Mouse (Mus musculus) lung, postnatal 0 days (tissue): ENCODE data around the gene Fdps. TPM values are rescaled to one million over a fixed set of nuclear protein-coding genes. Genes with fewer than 3 reads are reported as not detected.
"Not testable (repeated sequence)": the region's sequence is repeated elsewhere in the genome, so short reads cannot be mapped to it uniquely, and the experiment has no call there.

ENCODE experiments used
- ATAC-seq: fragments of 200-750 bp; cut with Nextera tagmentation; 2 replicates; pipeline ENCODE4 v1.8.0; 2017; ENCODE audit warnings: moderate library complexity
- DNase-seq: peaks from one replicate; pipeline ENCODE4 v3.0.0-alpha.2; 2016; ENCODE audit warnings: low spot score
- H3K27ac ChIP-seq: fragments of 300-500 bp; sonication (generic); 2 replicates; pipeline ENCODE4 v1.5.1; 2014; ENCODE audit warnings: antibody characterized with exemption, mild to moderate bottlenecking, low read length, mixed read lengths
- H3K27me3 ChIP-seq: fragments of 300-500 bp; sonication (generic); replicated peaks from 2 replicates; pipeline ENCODE4 v1.6.1; 2014; ENCODE audit warnings: low read length, mixed read lengths; ENCODE audit not compliant: insufficient read depth
- H3K36me3 ChIP-seq: fragments of 300-500 bp; sonication (generic); 2 replicates; pipeline ENCODE4 v1.6.1; 2014; ENCODE audit warnings: low read length, mixed read lengths; ENCODE audit not compliant: insufficient read depth
- H3K4me1 ChIP-seq: fragments of 300-500 bp; sonication (generic); 2 replicates; pipeline ENCODE4 v1.6.1; 2014; ENCODE audit warnings: antibody characterized with exemption, low read depth, low read length, mixed read lengths; ENCODE audit not compliant: insufficient read depth
- H3K4me2 ChIP-seq: fragments of 300-500 bp; sonication (generic); replicated peaks from 2 replicates; pipeline ENCODE4 v1.6.1; 2014; ENCODE audit warnings: low read depth, mild to moderate bottlenecking, low read length, moderate library complexity, mixed read lengths
- H3K4me3 ChIP-seq: fragments of 300-500 bp; sonication (generic); 2 replicates; pipeline ENCODE4 v1.5.1; 2014; ENCODE audit warnings: low read depth, low read length
- H3K9ac ChIP-seq: fragments of 300-500 bp; sonication (generic); replicated peaks from 2 replicates; pipeline ENCODE4 v1.6.1; 2014; ENCODE audit warnings: low read depth, mild to moderate bottlenecking
- H3K9me3 ChIP-seq: fragments of 300-500 bp; sonication (generic); 2 replicates; pipeline ENCODE4 v1.6.1; 2016; ENCODE audit warnings: low read length, mixed read lengths
- CTCF ChIP-seq: IDR thresholded peaks from 2 replicates; pipeline ENCODE4 v1.5.1; 2016; ENCODE audit warnings: antibody characterized with exemption, mild to moderate bottlenecking
- EP300 ChIP-seq: IDR thresholded peaks from 2 replicates; pipeline ENCODE4 v1.6.1; 2016; ENCODE audit warnings: antibody characterized with exemption, mild to moderate bottlenecking, control low read depth
- WGBS: fragments of 180-500 bp; shearing (Covaris S2); extraction: QIAGEN DNeasy Blood & Tissue Kit; methylation state at CpG from one replicate; pipeline ENCODE4 v1.1.7; 2014; 5-methylcytosine and 5-hydroxymethylcytosine counted together
- polyA plus RNA-seq: library from polyadenylated mRNA; unstranded; fragments of >200 nt; fragmentation: Nextera tagmentation; extraction: Ambion mirVana; gene quantifications from 2 replicates; pipeline ENCODE4 v1.2.1, GENCODE M21; 2015

Fdps gene
- polyA plus RNA-seq, 1 experiment from 2014 or later, result 185 TPM

- H3K9ac ChIP-seq, result peak overlapping the region; percentile 43
- DNase-seq (peak; percentile 96), ATAC-seq (peak; percentile 84)
- H3K27ac ChIP-seq, result peak overlapping the region; percentile 79
- under 1% methylated on average over 33 of the region's 40 CpGs for WGBS
- no peaks in the 10 kb centered on the region for H3K9me3 ChIP-seq
- no peaks in the 10 kb centered on the region for H3K36me3 ChIP-seq
- H3K4me3 ChIP-seq, result peak overlapping the region; percentile 65
- peaks cover 14% of the 10 kb centered on the region for H3K27me3 ChIP-seq
- TF ChIP-seq CTCF (no peak), EP300 (no peak)
- H3K4me2 ChIP-seq, result peak overlapping the region; percentile 100
- peaks cover 10% of the 10 kb centered on the region; the same call in 1 of the 2 replicates for H3K4me1 ChIP-seq
Measured at GRCm38 (mm10) chr3:89089882-89090591, 11.7 kb downstream of the Fdps start.

- WGBS, result 41% methylated on average over 14 of the region's 14 CpGs
- peaks cover 14% of the 10 kb centered on the region for H3K27me3 ChIP-seq
- TF ChIP-seq CTCF, result no peak
- no peak for TF ChIP-seq EP300
- H3K4me1 ChIP-seq, result peaks cover 10% of the 10 kb centered on the region; the same call in 1 of the 2 replicates
- peak overlapping the region; percentile 100 for H3K4me2 ChIP-seq
- DNase-seq (no peak), ATAC-seq (no peak)
- H3K36me3 ChIP-seq, result no peaks in the 10 kb centered on the region
- H3K4me3 ChIP-seq, result peak overlapping the region; percentile 65
- H3K9me3 ChIP-seq, result no peaks in the 10 kb centered on the region
- H3K27ac ChIP-seq, result no peak overlapping the region
- no peak overlapping the region for H3K9ac ChIP-seq
Measured at GRCm38 (mm10) chr3:89088974-89089373, 12.8 kb downstream of the Fdps start.

- peak overlapping the region; percentile 54 for H3K27ac ChIP-seq
Measured at GRCm38 (mm10) chr3:89087338-89088110, 14.2 kb downstream of the Fdps start.

GRCm38 (mm10) chr3:89084654-89085190, 17.0 kb downstream of the Fdps start:
- no peak overlapping the region for H3K27ac ChIP-seq
- no peak for DNase-seq
- no peak overlapping the region for H3K9ac ChIP-seq
- H3K4me1 ChIP-seq, result peaks cover 10% of the 10 kb centered on the region; the same call in 1 of the 2 replicates
- no peaks in the 10 kb centered on the region for H3K27me3 ChIP-seq
- H3K4me3 ChIP-seq, result no peak overlapping the region
- TF ChIP-seq CTCF (no peak), EP300 (no peak)
- H3K9me3 ChIP-seq, result no peaks in the 10 kb centered on the region
- ATAC-seq, result no peak
- H3K4me2 ChIP-seq, result no peak overlapping the region
- 78% methylated on average over 12 of the region's 12 CpGs for WGBS
- H3K36me3 ChIP-seq, result peaks cover under 1% of the 10 kb centered on the region; the same call in 1 of the 2 replicates

More at GRCm38 (mm10) chr3:89087338-89088110, 14.2 kb downstream of the Fdps start:
- H3K4me1 ChIP-seq, result peaks cover 10% of the 10 kb centered on the region; the same call in 1 of the 2 replicates
- ATAC-seq (peak; percentile 14; the same call in 1 of the 2 replicates), DNase-seq (peak; percentile 90)
- H3K4me3 ChIP-seq, result no peak overlapping the region
- no peaks in the 10 kb centered on the region for H3K36me3 ChIP-seq
- H3K9ac ChIP-seq, result no peak overlapping the region
- no peaks in the 10 kb centered on the region for H3K9me3 ChIP-seq
- TF ChIP-seq CTCF (peak; percentile 80), EP300 (no peak)
- peaks cover 14% of the 10 kb centered on the region for H3K27me3 ChIP-seq
- 18% methylated on average over 21 of the region's 21 CpGs for WGBS
- H3K4me2 ChIP-seq, result peak overlapping the region; percentile 44

GRCm38 (mm10) chr3:89084133-89084532, 17.6 kb downstream of the Fdps start:
- Histone ChIP-seq H3K4me2 (no peak overlapping the region), H3K4me1 (peaks cover 6% of the 10 kb centered on the region; the same call in 1 of the 2 replicates), H3K27ac (no peak overlapping the region), H3K4me3 (no peak overlapping the region), H3K27me3 (no peaks in the 10 kb centered on the region), H3K9ac (no peak overlapping the region), H3K36me3 (peaks cover 6% of the 10 kb centered on the region; the same call in 1 of the 2 replicates), H3K9me3 (no peaks in the 10 kb centered on the region)
- TF ChIP-seq EP300 (no peak), CTCF (no peak)
- ATAC-seq (no peak), DNase-seq (no peak)
- 70% methylated on average over 2 of the region's 2 CpGs for WGBS

- not testable (repeated sequence) for H3K9ac ChIP-seq, H3K27ac ChIP-seq, H3K4me3 ChIP-seq, H3K4me2 ChIP-seq, H3K36me3 ChIP-seq, DNase-seq, H3K4me1 ChIP-seq, ATAC-seq, H3K9me3 ChIP-seq, H3K27me3 ChIP-seq
Measured at GRCm38 (mm10) chr3:89082287-89082686, 19.5 kb downstream of the Fdps start.
